Mouse (Mus musculus) midbrain, embryonic 14.5 days (tissue): ENCODE data around the gene Crybb3. TPM values are rescaled to one million over a fixed set of nuclear protein-coding genes. Genes with fewer than 3 reads are reported as not detected.

Source experiments
- ATAC-seq: fragments of 200-750 bp; cut with Nextera tagmentation; 2 replicates; pipeline ENCODE4 v1.8.0; 2017; ENCODE audit warnings: moderate number of reproducible peaks, moderate library complexity; ENCODE audit not compliant: low FRiP score, low TSS enrichment
- DNase-seq: peaks from one replicate; pipeline ENCODE4 v3.0.0-alpha.2; 2015
- H3K27ac ChIP-seq: fragments of 300-500 bp; sonication (generic); replicated peaks from 2 replicates; pipeline ENCODE4 v1.5.1; 2014; ENCODE audit warnings: mild to moderate bottlenecking, low read depth, low read length, moderate library complexity
- H3K27me3 ChIP-seq: fragments of 300-500 bp; sonication (generic); 2 replicates; pipeline ENCODE4 v1.6.1; 2014; ENCODE audit warnings: low read length, control low read depth, mixed read lengths; ENCODE audit not compliant: control insufficient read depth, insufficient read depth
- H3K36me3 ChIP-seq: fragments of 300-500 bp; sonication (generic); 2 replicates; pipeline ENCODE4 v1.6.1; 2014; ENCODE audit warnings: low read length, control low read depth; ENCODE audit not compliant: control insufficient read depth, insufficient read depth
- H3K4me1 ChIP-seq: fragments of 300-500 bp; sonication (generic); 2 replicates; pipeline ENCODE4 v1.6.1; 2014; ENCODE audit warnings: mild to moderate bottlenecking, antibody characterized with exemption, low read length, control low read depth; ENCODE audit not compliant: control insufficient read depth, insufficient read depth
- H3K4me2 ChIP-seq: fragments of 300-500 bp; sonication (generic); 2 replicates; pipeline ENCODE4 v1.6.1; 2014; ENCODE audit warnings: mild to moderate bottlenecking, low read length, moderate library complexity
- H3K4me3 ChIP-seq: fragments of 300-500 bp; sonication (generic); replicated peaks from 2 replicates; pipeline ENCODE4 v1.5.1; 2014; ENCODE audit warnings: low read depth, low read length
- H3K9ac ChIP-seq: fragments of 300-500 bp; sonication (generic); replicated peaks from 2 replicates; pipeline ENCODE4 v1.6.1; 2014; ENCODE audit warnings: mild to moderate bottlenecking, low read length, moderate library complexity
- H3K9me3 ChIP-seq: fragments of 300-500 bp; sonication (generic); 2 replicates; pipeline ENCODE4 v1.6.1; 2016; ENCODE audit warnings: low read length, control low read depth, mixed read lengths; ENCODE audit not compliant: control insufficient read depth
- WGBS: fragments of 180-500 bp; shearing (Covaris S2); extraction: QIAGEN DNeasy Blood & Tissue Kit; methylation state at CpG from one replicate; pipeline ENCODE4 v1.1.7; 2014; 5-methylcytosine and 5-hydroxymethylcytosine counted together
- polyA plus RNA-seq: library from polyadenylated mRNA; unstranded; fragments of >200 nt; fragmentation: Nextera tagmentation; extraction: Ambion mirVana; gene quantifications from 2 replicates; pipeline ENCODE4 v1.2.1, GENCODE M21; 2014

The Crybb3 gene
- polyA plus RNA-seq, 1 experiment from 2014 or later, result 0.70 TPM

DNA sequence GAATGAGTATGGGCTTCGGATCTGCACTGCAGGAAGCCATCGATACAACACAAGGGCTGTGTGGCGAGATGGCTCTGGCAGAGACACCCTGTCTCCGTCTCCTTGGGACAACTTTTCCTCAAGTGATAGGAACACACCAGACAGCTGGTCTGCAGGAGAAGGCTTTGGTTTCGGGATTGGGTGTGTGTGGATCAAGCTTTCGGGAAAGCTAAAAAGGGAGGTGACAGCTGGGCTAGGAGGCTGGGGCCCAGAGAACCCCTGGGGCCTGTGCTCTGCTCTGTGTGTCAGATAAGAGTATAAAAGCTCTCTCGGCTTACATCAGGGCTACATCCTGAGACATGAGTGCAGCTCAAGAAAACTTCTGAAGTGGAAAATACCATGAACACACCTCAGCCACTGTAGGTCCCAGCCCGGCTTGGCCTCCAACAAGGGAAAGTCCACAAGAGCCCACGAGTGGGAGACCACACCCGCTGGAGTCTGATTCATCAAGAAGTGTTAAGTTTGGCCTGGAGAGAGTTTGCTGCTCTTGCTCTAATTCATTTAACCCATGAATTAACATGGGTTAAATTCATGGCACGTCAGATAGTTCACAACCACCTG lies 26.9 kb upstream of the Crybb3 start:
- H3K4me3 ChIP-seq, result no peak overlapping the region
- DNase-seq, result no peak
- ATAC-seq, result no peak
- H3K27ac ChIP-seq, result no peak overlapping the region
- no peak overlapping the region for H3K4me2 ChIP-seq
- no peak overlapping the region for H3K9ac ChIP-seq
- H3K27me3 ChIP-seq, result no peaks in the 10 kb centered on the region
- H3K9me3 ChIP-seq, result no peaks in the 10 kb centered on the region
- 74% methylated on average over 11 of the region's 11 CpGs for WGBS
- H3K4me1 ChIP-seq, result no peaks in the 10 kb centered on the region
- H3K36me3 ChIP-seq, result no peaks in the 10 kb centered on the region

DNA sequence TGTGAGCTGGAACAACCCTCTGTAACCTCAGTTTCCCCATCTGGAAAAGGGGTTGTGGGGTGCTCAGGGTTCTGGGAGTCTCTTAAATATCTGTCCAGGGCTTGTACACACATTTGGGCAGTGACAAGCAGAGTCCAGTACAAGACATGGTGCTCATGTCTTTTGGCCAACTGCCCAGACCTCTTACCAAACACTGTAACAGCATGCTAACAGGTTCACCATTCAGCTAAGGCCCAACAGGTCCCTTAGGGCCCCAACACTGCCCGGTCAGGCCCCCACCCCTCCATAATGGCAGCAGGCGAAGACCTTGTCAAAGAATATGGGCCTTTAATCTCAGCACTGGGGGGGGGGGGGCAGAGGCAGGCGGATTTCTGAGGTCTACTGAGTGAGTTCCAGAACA lies 26.3 kb upstream of the Crybb3 start:
- ATAC-seq, result no peak
- Histone ChIP-seq H3K9me3 (no peaks in the 10 kb centered on the region), H3K27ac (no peak overlapping the region), H3K36me3 (no peaks in the 10 kb centered on the region), H3K4me2 (no peak overlapping the region), H3K9ac (no peak overlapping the region), H3K27me3 (no peaks in the 10 kb centered on the region), H3K4me1 (peaks cover 2% of the 10 kb centered on the region), H3K4me3 (no peak overlapping the region)
- 67% methylated on average over 3 of the region's 3 CpGs for WGBS
- no peak for DNase-seq

DNA sequence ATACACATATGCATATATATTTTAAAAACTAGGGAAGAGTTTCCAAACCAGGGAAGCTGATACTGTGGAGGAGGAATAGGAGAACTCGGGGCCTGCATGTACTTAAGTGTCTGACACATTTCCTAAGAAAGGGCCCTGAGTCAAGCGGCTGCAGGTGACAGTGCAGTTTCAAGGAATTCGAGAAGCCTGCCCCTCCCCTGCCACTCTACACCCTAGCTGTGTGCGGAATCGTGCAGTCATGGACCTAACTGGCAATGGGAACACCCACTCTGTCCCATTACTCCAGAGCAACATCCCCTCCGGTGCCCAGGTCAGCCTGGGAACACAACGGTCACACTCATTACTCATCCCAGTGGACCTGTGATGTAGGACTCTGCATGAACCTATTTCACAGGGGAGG lies 25.2 kb upstream of the Crybb3 start:
- Histone ChIP-seq H3K9ac (no peak overlapping the region), H3K27me3 (no peaks in the 10 kb centered on the region), H3K27ac (no peak overlapping the region), H3K4me2 (no peak overlapping the region), H3K4me1 (peaks cover 9% of the 10 kb centered on the region), H3K4me3 (no peak overlapping the region), H3K9me3 (no peaks in the 10 kb centered on the region), H3K36me3 (no peaks in the 10 kb centered on the region)
- no peak for ATAC-seq
- DNase-seq, result no peak
- WGBS, result 88% methylated on average over 7 of the region's 7 CpGs

DNA sequence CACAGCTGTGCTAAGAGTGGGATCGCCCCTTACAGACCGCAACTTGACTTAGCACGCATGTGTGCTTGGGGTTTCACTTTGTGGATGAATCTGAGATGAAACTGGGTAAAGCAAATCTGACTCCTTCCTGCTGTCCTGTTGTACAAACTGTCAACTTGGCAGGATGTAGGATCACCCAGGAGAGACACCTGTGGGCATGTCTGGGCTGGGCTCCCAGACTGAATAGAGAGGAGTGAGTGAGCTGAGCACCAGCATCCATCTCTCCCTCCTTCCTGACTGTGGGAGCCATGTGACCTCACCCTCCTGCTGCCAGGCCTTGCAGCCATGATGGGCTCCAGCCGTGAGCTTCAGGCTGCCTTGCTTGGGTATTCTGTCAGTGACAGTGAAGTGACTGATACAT lies 24.1 kb upstream of the Crybb3 start:
- Histone ChIP-seq H3K27me3 (no peaks in the 10 kb centered on the region), H3K4me3 (no peak overlapping the region), H3K4me2 (no peak overlapping the region), H3K9me3 (no peaks in the 10 kb centered on the region), H3K9ac (no peak overlapping the region), H3K36me3 (no peaks in the 10 kb centered on the region), H3K27ac (no peak overlapping the region), H3K4me1 (peaks cover 9% of the 10 kb centered on the region)
- ATAC-seq, result no peak
- 84% methylated on average over 4 of the region's 4 CpGs for WGBS
- DNase-seq, result no peak

DNA sequence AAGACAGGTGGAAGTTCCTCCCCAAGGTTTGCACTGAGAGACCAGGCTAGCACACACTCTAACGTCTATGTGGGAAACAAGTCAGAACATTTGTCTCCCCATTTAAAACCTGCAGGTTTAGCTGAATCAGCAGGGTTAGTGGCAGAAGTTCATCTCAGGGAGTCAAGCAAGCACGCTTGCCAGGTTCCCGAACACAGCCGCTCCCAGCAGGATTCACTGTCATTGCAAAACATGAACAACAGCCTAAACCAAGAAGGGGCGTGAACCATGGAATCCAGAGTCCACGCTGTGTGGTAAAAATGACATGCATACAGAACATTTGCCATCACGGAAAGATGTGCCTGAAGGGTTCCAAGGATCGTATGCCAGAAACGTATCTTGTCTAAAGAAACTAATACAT lies 23.7 kb upstream of the Crybb3 start:
- Histone ChIP-seq H3K36me3 (no peaks in the 10 kb centered on the region), H3K9ac (no peak overlapping the region), H3K4me3 (no peak overlapping the region), H3K4me2 (no peak overlapping the region), H3K27me3 (no peaks in the 10 kb centered on the region), H3K4me1 (peaks cover 9% of the 10 kb centered on the region), H3K9me3 (no peaks in the 10 kb centered on the region), H3K27ac (no peak overlapping the region)
- ATAC-seq (no peak), DNase-seq (no peak)
- WGBS, result 88% methylated on average over 9 of the region's 9 CpGs

DNA sequence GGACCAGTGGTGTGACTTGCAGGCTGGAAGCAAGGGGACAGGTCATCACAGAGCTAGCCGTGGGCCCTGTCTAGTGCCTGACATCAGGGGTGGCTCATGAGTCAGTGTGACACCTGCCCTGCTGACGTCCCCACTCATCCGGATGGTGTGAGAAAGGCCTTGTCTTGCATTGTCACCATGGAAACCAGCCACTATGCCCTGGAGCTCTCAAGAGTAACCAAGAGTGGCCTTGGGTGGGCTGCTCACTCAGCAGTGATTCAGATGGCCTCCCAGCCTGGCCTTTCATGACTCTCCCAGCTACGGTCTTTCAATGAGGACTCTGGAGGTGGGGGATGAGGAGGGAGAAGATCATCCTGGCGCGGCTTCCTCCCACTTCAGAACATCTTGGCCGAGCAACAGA lies 21.1 kb upstream of the Crybb3 start:
- Histone ChIP-seq H3K36me3 (no peaks in the 10 kb centered on the region), H3K27me3 (no peaks in the 10 kb centered on the region), H3K9me3 (no peaks in the 10 kb centered on the region), H3K4me3 (no peak overlapping the region), H3K9ac (no peak overlapping the region), H3K4me1 (peaks cover 9% of the 10 kb centered on the region), H3K27ac (0 out of 2 replicates have a peak overlapping the region, but pooled peaks have one; percentile 1), H3K4me2 (no peak overlapping the region)
- DNase-seq (peak; percentile 53), ATAC-seq (no peak)
- 17% methylated on average over 7 of the region's 7 CpGs for WGBS

DNA sequence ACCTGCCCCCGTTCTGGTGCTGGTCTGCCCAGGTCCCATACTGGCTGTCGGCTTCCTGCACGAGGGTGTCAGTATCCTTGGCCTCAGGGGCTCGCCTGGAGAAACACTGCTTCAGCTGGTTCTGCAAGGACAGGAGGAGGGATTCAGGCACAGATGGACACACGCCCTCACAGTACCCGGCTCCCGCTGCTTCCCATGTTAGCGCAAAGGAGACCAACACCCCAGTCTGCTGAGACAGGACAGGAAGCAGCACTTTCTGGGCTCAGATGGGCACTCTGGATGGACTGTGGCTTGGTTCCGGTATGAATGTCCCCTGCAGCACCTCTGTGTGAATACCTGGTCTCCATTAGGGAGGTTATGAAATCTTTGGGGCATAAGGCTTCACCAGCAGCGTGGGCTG lies 20.1 kb upstream of the Crybb3 start:
- H3K27ac ChIP-seq, result no peak overlapping the region
- H3K9ac ChIP-seq, result no peak overlapping the region
- WGBS, result 87% methylated on average over 10 of the region's 10 CpGs
- H3K4me2 ChIP-seq, result no peak overlapping the region
- no peaks in the 10 kb centered on the region for H3K9me3 ChIP-seq
- peaks cover 9% of the 10 kb centered on the region for H3K4me1 ChIP-seq
- no peak overlapping the region for H3K4me3 ChIP-seq
- DNase-seq, result no peak
- H3K27me3 ChIP-seq, result no peaks in the 10 kb centered on the region
- H3K36me3 ChIP-seq, result no peaks in the 10 kb centered on the region
- no peak for ATAC-seq

DNA sequence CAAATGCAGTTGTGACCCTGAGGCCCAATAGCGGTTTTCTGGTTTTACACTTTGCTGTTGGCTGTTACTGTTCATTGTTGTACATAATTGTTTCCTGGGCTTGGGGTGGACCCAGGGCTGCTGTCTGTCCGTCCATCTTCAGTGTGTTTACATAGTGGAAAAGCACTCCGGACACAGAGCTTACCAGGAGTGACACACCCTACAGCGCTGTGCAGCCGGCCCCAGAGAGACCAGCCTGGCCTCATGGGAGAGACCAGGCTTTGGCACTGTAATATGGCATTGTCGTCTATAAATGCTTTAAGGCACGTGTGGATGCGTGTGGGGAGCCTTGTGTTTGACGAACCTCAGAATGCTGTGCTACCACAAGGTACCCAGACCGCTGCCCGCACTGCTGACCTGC lies 19.0 kb upstream of the Crybb3 start:
- Histone ChIP-seq H3K27me3 (no peaks in the 10 kb centered on the region), H3K36me3 (no peaks in the 10 kb centered on the region), H3K4me2 (no peak overlapping the region), H3K27ac (no peak overlapping the region), H3K4me1 (peaks cover 9% of the 10 kb centered on the region), H3K9ac (no peak overlapping the region), H3K4me3 (no peak overlapping the region), H3K9me3 (no peaks in the 10 kb centered on the region)
- ATAC-seq, result no peak
- 86% methylated on average over 11 of the region's 11 CpGs for WGBS
- no peak for DNase-seq

DNA sequence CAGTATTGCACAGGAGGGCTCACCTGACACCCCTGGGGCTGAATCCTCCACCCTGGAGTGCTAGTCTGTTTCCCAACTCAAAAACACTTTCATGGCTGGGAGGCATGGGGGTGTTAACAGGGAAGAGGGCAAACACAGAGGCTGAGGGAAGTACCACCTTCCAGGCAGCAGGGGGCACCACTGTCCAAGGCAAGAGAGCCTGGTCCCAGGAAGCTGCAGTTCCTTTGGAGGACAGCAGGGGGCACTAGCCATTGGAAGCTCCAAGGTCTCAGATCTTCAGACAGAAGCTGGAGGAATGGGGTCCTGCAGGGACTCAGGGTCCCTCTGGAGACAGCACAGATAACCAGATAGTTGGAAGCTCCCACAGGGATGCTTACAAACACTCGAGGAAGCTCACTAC lies 18.2 kb upstream of the Crybb3 start:
- WGBS, result 23% methylated on average over 1 of the region's 1 CpGs
- Histone ChIP-seq H3K4me2 (no peak overlapping the region), H3K9me3 (no peaks in the 10 kb centered on the region)

More for the DNA sequence above, 18.2 kb upstream of the Crybb3 start:
- H3K27me3 ChIP-seq, result no peaks in the 10 kb centered on the region
- no peak overlapping the region for H3K9ac ChIP-seq
- no peaks in the 10 kb centered on the region for H3K36me3 ChIP-seq
- H3K4me3 ChIP-seq, result no peak overlapping the region
- H3K4me1 ChIP-seq, result peaks cover 9% of the 10 kb centered on the region
- no peak overlapping the region for H3K27ac ChIP-seq
- DNase-seq, result peak; percentile 94
- peak; percentile 25; the same call in 1 of the 2 replicates for ATAC-seq
